Mouse (Mus musculus) frontal cortex, postnatal 36 days (tissue): ENCODE results near the gene 1700080E11Rik.
"Not testable (repeated sequence)": the region's sequence is repeated elsewhere in the genome, so short reads cannot be mapped to it uniquely, and the experiment has no call there.

Source experiments
- DNase-seq, 2 experiments: peaks; one replicate each; pipeline ENCODE4 v3.0.0; 2022; ENCODE audit warnings: low spot score in 2 of 2

The 1700080E11Rik gene

DNA sequence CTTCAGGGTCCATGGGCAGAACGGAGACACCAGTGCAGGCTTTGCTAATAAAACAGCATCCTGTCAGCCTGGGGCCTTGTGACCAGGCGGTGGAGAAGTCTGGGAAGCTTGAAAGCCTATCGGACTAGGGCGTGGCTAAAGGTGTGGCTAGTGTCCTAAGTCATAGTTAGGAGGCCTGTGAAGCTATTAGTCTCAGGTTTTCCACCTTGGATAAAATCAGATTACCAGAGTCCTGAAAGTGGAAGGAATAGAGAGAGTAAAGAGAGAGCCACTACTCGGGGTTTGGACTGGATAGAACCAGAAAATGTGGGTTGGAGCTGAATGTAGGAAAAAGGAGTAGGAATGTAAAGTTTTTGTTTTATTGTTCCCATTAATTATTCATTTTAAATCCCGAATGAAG lies at the start of gene 1700080E11Rik:
TSS of gene 1700080E11Rik (minus strand) at position 101 of the 400 bp plus-strand sequence.
- no peak for DNase-seq

DNA sequence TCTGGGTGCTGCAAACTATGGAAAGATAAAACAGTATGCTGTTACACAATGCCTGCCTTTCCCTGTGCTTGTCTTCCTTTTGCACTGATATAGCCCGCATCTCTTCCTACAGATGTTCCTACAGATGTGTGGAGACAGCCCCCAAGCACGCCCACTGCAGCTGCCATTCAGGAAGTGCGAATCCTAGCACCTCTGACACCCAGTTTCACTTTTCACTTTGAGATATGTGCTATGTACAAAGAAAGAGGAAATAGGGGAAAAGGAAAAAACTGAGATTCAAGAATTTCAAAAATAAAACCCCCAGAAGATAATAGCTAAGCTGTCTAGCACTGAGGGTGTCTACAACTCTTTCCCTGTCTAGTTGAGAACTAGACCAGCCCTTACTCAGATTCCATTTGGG lies 41.8 kb upstream of the 1700080E11Rik start:
- DNase-seq, result peak in 1 of 2 experiments; percentile 8

DNA sequence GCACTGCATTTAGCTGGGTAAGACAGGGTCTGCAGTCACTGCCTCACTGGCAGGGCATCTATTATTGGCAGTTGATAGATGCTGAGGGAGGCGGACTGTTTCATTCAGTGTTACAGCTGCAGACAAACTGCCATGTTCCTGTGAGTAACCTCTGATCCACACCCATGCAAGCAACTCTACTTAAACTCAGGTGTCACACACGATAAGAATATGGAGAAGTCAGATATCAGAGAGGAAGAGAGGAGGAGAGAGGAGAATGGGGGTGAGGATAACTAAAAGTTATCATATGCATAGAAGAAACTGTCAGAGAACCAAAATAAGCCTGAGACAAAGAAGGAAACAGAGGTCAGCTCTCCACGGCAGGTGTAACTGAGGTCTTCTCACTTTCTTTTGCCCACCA lies 37.5 kb upstream of the 1700080E11Rik start:
- no peak for DNase-seq

DNA sequence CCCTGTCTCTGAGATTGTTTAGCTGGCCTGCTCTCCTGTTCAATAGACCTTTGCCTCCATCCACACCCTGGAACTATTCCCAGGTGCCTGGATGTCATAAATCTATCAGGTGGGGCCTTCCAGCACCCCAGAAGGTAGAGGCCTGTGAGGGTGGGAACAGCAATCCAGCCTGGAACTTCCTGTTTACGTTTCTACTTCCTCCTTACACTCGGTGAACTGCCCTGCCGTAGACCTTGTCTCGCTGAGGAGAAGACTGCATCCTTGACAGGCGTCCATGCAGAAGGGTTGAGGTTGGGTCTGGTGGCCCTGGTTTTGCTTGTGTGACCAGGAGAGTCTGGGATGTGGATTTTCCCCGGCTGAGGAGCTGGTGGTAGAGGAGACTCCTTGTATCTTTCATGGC lies 5.7 kb downstream of the 1700080E11Rik start:
- no peak for DNase-seq

DNA sequence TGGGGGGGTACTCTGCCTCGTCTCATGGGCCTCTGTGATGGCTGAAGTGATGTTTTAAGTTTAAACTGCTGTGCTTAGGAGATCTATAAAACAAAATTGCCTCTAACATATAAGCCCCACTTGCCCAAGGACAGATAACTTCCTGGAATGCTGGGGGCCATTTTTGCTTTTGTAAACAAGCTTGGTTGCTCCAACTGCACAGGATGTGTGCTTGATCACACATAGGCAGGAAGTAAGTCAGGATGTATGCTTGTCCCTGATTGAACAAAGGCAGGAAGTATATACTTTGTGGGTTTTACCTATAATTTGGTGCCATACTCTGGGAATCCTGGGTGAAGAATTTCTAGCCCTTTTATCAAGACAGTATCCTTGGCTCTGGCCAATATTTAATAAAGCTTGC lies 8.5 kb downstream of the 1700080E11Rik start:
- no peak for DNase-seq

DNA sequence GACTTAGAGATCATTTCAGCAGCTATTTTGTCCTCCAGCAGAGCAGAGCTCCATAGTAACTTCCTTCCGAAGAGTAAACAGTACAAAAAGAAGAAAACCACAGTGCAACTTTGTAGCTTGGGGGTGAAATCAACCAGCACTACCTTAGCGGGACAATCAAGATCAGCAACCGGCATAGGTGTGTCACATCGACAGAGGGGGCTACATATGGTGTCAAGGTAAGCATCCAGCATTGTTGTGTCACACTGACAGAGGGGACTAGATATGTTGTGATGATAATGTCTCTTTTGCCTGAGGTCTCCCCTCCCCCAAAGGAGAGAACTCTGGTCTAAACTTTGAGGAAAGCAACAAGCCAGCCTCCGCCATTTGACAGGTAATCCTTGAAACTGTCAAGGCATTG lies 10.4 kb downstream of the 1700080E11Rik start:
- no peak for DNase-seq

DNA sequence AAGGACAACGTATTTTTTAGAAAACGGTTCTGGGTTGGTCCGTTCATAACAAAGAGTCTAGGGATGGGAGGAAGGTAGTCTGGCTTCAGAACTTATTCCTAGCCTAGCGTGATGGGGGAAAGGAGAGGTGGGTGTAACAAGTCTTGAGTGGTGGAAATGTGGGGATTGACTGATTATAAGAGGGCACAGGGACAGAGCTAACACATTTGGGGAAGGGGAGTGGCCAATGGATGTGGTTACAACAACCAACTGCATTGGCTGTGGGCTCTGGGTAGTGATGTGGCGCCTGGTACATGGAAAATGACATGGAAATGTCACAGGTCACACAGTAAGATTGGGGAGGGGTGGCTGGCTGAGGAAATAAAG lies 12.9 kb downstream of the 1700080E11Rik start:
- DNase-seq, result no peak

DNA sequence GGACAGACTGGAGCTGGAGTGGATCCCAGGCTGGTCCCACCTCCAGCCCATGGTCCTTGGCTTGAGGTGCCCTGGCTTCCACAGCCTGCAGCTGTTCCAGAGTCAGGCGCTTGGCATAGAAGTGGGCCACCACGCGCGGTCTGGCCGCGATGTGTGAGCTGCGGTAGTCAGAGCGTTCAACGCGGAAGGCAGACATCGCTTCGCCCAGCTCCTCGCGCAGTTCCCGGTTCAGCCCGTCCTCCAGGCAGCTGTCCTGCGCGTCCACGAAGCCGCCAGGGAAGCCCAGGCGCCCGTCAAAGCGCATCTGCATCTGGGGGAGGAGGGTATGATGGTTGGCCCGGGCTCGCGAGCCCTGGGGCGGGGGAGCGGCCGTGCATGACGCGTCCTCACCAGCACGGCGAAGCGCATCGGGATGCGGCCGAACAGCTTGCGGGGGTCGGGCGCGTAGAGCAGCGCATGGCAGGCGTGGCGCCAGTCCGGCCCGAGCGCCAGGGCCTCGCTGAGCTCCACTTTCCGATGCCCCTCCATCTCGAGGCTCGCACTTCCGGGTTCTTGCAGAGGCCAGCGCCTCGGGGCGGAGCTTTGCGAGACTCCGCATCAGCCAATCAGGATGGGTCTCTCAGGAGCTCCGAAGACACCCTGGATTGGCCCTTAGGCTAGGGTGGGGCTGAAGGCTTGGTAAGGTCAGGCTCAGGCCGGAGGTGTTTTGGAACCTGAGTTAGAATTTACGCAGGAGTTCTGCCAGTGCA lies 13.5 kb downstream of the 1700080E11Rik start, which contains the start of gene Nudt16:
TSS of gene Nudt16 (minus strand) at position 572 of the 749 bp plus-strand sequence.
- peak; percentile 88 to 92 for DNase-seq

DNA sequence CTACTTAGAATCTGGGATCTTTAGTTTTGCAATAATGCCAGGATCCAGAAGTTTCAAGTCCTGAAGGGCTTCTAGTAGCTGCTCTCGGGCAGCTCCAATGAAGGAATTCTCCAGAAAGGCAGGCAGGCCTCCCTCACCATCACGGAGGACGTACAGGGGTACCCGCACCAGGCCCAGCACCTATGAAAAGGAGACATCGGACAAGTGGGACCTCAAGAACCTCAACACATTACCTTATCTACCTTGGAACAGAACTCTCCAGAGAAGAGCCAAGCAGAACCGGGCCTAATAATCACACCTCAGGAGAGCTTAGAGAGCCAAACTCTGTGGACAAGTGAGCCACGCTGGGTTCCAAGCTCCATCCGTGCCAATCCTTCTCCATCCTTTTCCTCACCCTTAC lies 14.6 kb downstream of the 1700080E11Rik start:
- no peak for DNase-seq

DNA sequence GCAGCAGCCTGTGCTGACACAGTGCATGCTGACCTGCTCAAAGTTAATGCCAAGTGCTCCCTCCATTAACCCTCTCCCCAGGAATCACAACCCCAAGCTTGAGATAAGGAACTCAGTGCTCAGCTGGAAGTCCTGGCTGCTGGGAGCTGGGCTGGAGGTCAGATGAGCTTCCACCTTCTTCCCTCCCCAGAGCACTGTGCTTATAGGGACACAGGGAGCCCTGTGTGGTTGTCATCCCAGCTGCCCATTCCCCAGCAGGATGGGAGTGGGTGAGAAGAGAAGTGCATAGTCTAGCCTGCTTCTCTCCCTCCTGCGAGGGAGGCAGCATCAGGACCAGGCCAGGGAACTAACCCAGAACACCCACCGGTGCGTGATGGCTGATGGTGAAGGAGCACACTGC lies 19.7 kb downstream of the 1700080E11Rik start:
- not testable (repeated sequence) for DNase-seq

DNA sequence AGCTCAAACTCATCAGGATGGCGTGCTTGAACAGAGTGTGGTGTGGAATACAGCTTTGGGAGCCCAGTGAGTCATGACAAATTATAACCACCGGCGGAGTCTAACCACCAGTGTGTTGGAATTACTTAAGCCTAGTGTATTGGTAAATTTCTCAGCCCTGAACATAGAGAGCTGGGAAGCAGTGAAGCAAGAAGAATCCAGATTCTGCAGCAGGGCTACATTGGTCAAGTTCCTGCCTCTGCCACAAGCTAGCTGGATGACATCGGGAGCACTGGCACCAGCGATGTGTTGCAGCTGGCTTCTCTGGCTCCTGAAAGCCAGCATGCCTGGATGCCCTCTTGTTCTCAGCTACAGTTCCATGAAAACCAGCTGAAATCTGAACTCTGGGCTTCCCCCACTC lies 41.0 kb downstream of the 1700080E11Rik start:
- no peak for DNase-seq

DNA sequence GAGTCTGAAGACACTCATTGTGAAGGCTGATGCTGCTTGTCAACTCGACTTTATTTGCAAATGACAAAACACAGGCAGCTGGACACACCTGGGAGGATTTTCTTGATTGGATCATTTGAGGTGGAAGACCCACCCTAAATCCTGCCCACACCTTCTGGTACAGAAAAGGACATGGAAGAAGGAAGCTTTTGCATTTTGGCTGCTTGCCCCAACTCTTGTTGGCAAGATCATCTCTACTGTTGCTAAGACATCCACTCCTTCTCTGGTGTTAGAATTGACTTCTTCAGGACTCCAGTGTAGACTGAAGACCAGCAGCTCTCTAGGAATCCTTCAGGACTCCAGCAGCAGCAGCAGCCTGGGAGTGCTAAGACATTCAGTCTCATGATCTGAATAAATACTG lies 43.0 kb downstream of the 1700080E11Rik start:
- peak in 1 of 2 experiments; percentile 62 for DNase-seq

DNA sequence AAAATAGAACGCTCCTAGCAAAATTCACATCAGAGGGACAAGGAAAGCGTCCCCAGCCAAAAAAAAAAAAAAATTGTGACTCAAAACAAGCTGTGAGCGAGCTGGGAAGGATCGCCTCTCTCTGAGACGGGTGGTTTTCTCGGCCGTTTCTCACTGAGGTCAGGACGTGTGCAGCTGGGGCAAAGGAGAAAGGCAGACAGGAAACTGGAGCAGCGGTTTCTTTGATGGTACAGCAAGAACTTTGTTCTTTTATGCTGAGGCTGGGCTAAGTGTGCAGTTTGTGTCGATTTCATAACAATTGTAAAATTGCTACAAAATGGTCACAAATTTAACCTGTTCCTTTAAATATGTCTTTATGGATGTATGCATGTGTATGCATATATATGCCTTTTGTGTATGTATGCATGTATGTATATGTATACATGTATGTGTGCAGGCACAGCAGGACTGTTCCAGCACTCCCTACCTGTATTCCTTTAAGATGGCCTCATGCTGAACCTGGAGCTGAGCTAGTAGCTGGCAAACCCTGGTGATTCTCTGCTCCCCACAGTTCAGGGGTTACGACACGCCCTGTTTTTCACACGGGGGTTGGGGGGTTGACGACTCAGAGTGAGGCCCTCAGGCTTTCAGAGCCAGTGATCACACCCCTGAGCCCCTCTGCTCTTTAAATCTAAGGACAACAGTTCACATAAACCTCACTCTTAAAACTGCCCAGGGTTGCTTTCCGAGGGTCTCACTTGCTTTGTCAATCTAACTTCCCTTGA lies 43.9 kb downstream of the 1700080E11Rik start:
- DNase-seq, result no peak
